Mouse (Mus musculus) forebrain, embryonic 16.5 days (tissue): Measurements from ENCODE around the gene Cemip. TPM values are rescaled to one million over a fixed set of nuclear protein-coding genes. Genes with fewer than 3 reads are reported as not detected.

Experiments used
- ATAC-seq: fragments of 200-750 bp; cut with Nextera tagmentation; 2 replicates; pipeline ENCODE4 v1.8.0; 2017; ENCODE audit warnings: mild to moderate bottlenecking, moderate library complexity
- H3K27ac ChIP-seq: fragments of 300-500 bp; sonication (generic); 2 replicates; pipeline ENCODE4 v1.5.1; 2014; ENCODE audit warnings: low read length, control low read depth
- H3K27me3 ChIP-seq: fragments of 300-500 bp; sonication (generic); replicated peaks from 2 replicates; pipeline ENCODE4 v1.6.1; 2014; ENCODE audit warnings: low read length; ENCODE audit not compliant: control insufficient read depth, insufficient read depth
- H3K36me3 ChIP-seq: fragments of 300-500 bp; sonication (generic); 2 replicates; pipeline ENCODE4 v1.6.1; 2014; ENCODE audit not compliant: control insufficient read depth, insufficient read depth
- H3K4me1 ChIP-seq: fragments of 300-500 bp; sonication (generic); replicated peaks from 2 replicates; pipeline ENCODE4 v1.6.1; 2014; ENCODE audit warnings: low read length; ENCODE audit not compliant: control insufficient read depth, insufficient read depth
- H3K4me2 ChIP-seq: fragments of 300-500 bp; sonication (generic); 2 replicates; pipeline ENCODE4 v1.6.1; 2014; ENCODE audit warnings: mild to moderate bottlenecking, low read length, control low read depth
- H3K4me3 ChIP-seq: fragments of 300-500 bp; sonication (generic); replicated peaks from 2 replicates; pipeline ENCODE4 v1.5.1; 2014; ENCODE audit warnings: mild to moderate bottlenecking, low read length, control low read depth
- H3K9ac ChIP-seq: fragments of 300-500 bp; sonication (generic); replicated peaks from 2 replicates; pipeline ENCODE4 v1.6.1; 2014; ENCODE audit warnings: low read depth, low read length, control low read depth
- H3K9me3 ChIP-seq: fragments of 300-500 bp; sonication (generic); 2 replicates; pipeline ENCODE4 v1.6.1; 2016; ENCODE audit warnings: low read length; ENCODE audit not compliant: control insufficient read depth
- WGBS: fragments of 180-500 bp; shearing (Covaris S2); extraction: QIAGEN DNeasy Blood & Tissue Kit; methylation state at CpG from one replicate; pipeline ENCODE4 v1.1.7; 2014; 5-methylcytosine and 5-hydroxymethylcytosine counted together
- polyA plus RNA-seq: library from polyadenylated mRNA; unstranded; fragments of >200 nt; fragmentation: Nextera tagmentation; extraction: Ambion mirVana; gene quantifications from 2 replicates; pipeline ENCODE4 v1.2.1, GENCODE M21; 2015

Cemip gene
- polyA plus RNA-seq, 1 experiment from 2014 or later: 0.60 TPM

DNA sequence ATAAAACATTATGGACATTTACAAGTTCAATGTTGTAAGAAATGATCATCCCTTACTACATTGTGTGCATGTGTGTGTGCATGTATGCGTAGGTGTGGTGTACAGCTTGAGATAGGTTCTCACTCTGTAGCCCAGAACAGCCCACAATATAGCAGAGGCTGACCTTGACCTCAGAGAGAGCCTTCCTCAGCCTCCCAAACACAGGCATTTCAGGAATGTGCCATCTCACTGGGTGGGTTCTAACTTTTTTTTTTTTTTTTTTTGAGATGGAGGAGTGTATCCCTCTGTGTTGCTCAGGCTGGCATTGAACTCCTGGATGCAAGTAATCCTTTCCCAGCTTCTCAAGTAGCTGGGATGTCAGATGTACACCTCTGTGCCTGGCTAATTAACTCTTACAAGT lies 92.0 kb downstream of the Cemip start:
- no peak overlapping the region for H3K4me2 ChIP-seq
- WGBS: 97% methylated on average over 1 of the region's 1 CpGs
- no peak overlapping the region for H3K27ac ChIP-seq
- H3K4me3 ChIP-seq: no peak overlapping the region
- no peaks in the 10 kb centered on the region for H3K27me3 ChIP-seq
- no peak overlapping the region for H3K9ac ChIP-seq
- ATAC-seq: no peak
- H3K36me3 ChIP-seq: no peaks in the 10 kb centered on the region
- H3K9me3 ChIP-seq: no peaks in the 10 kb centered on the region
- H3K4me1 ChIP-seq: no peaks in the 10 kb centered on the region

DNA sequence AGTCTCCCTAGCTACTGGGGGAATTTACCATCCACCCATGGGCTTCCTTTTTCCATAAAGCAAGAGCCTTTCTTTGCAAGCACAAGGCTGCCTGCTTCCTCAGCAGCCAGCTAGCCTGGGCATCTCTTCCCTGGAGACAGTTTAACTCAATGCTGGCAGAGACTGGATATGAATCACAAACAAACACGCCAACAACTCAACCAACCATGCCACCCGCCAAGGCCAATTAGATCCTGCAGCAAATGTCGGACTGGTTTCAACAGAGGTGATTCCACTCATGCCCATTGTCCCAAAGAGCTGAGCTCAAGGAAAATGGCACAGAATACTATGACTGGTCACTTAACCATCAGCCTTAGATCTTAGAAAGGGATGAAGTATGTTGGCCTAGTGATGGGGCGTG lies 97.0 kb downstream of the Cemip start:
- 90% methylated on average over 4 of the region's 4 CpGs for WGBS

DNA sequence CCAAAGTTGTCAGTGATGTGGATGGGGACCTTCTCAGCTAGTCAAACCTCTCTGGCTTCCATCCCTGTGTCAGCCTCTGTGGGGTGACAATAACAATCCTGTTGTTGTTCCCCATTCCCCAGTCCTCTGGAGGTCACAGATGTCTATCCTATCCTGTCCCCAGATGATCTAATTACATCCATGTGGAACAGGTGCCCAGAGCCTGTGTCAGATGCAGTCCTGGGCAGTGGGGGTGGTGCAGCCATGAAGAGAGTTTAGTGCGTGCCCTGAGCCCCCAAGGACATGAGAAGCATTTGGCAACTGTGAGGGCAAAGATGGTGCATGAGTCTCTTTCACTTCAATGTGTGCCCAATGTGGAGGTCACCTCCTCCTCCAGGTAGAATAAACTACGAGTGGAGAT lies 100.6 kb downstream of the Cemip start:
- WGBS: 82% methylated on average over 2 of the region's 2 CpGs
- ATAC-seq: no peak
- H3K4me1 ChIP-seq: no peaks in the 10 kb centered on the region
- H3K4me3 ChIP-seq: no peak overlapping the region
- no peaks in the 10 kb centered on the region for H3K27me3 ChIP-seq
- H3K9ac ChIP-seq: no peak overlapping the region
- no peaks in the 10 kb centered on the region for H3K9me3 ChIP-seq
- H3K27ac ChIP-seq: no peak overlapping the region
- H3K36me3 ChIP-seq: no peaks in the 10 kb centered on the region
- H3K4me2 ChIP-seq: no peak overlapping the region

More for the DNA sequence above, 97.0 kb downstream of the Cemip start:
- no peak overlapping the region for H3K27ac ChIP-seq
- no peaks in the 10 kb centered on the region for H3K4me1 ChIP-seq
- H3K9ac ChIP-seq: no peak overlapping the region
- no peak overlapping the region for H3K4me3 ChIP-seq
- H3K27me3 ChIP-seq: no peaks in the 10 kb centered on the region
- no peak overlapping the region for H3K4me2 ChIP-seq
- no peaks in the 10 kb centered on the region for H3K9me3 ChIP-seq
- no peaks in the 10 kb centered on the region for H3K36me3 ChIP-seq
- ATAC-seq: no peak

DNA sequence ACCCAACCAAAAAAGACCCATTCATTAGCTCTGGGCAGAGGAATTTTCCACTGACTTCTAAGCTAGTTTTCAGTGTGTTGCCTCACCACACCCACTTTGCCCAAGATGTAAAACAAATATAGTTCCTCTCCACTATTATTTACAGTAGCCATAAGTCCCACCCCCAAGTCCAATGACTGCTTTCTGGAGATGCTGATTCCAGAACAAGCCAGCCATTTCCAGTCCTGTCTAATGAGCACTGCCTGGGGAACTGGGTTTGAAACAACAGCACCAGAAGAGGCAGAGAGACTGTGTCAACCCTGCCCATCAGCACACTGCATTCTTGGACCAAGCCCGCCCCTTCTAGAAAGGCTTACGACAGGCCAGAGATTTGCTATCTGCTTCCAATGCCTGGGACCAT lies 103.7 kb downstream of the Cemip start:
- H3K4me3 ChIP-seq: no peak overlapping the region
- no peak for ATAC-seq
- H3K9me3 ChIP-seq: no peaks in the 10 kb centered on the region
- H3K27me3 ChIP-seq: no peaks in the 10 kb centered on the region
- H3K36me3 ChIP-seq: no peaks in the 10 kb centered on the region
- H3K4me1 ChIP-seq: no peaks in the 10 kb centered on the region
- H3K4me2 ChIP-seq: no peak overlapping the region
- no peak overlapping the region for H3K27ac ChIP-seq
- 83% methylated on average over 2 of the region's 2 CpGs for WGBS
- H3K9ac ChIP-seq: no peak overlapping the region

DNA sequence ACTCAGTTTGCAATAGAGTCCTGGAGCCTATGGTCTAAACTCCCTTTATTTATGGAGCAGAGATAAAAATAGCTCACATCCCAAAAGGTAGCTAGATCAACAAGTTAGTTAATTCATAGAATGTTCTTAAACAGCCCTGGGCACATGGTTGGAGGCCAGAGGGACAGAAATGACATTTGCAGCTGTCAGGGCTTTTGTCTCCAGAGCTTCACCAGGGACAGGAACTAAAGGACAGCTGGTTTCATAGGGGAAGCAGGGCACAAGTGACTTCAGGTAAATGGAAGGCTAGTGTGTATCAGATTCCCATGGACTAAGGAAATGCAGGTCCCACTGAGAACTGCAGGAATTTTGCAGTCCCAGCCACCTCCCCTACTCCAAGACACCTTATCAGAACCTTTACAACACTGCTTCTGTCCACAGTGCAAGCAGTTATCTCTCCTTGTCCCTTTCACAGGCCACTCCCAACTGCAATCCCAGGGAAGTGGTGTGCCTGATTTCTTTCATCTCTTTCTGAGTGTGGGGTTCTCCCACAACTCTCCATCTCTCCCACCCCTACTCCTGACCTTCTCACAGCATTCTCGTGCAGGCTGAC lies 107.3 kb downstream of the Cemip start:
- no peaks in the 10 kb centered on the region for H3K36me3 ChIP-seq
- no peak overlapping the region for H3K4me3 ChIP-seq
- H3K4me1 ChIP-seq: no peaks in the 10 kb centered on the region
- no peaks in the 10 kb centered on the region for H3K9me3 ChIP-seq
- no peaks in the 10 kb centered on the region for H3K27me3 ChIP-seq
- no peak overlapping the region for H3K27ac ChIP-seq
- no peak overlapping the region for H3K9ac ChIP-seq
- 68% methylated on average over 1 of the region's 1 CpGs for WGBS
- no peak overlapping the region for H3K4me2 ChIP-seq
- ATAC-seq: no peak

DNA sequence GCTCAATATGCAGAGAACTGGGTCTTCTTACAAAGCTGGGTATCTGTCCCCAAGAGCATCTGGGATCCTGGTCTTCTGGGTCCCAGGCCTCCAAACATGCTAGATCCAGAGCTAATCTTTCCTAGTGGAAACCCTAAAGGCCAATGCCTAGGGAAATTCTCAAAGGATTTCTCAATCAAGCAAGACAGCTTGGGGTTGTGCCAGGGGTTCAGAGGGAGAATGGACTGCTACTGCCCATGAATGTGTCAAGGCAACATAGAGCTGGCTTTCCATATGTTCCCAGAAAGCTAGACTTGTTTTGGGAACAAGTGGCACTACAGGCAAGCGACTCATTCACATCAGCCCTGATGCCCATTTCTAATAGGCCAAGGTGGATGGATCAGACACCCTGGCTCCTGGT lies 107.9 kb downstream of the Cemip start:
- no peaks in the 10 kb centered on the region for H3K36me3 ChIP-seq
- ATAC-seq: no peak
- no peak overlapping the region for H3K4me2 ChIP-seq
- no peak overlapping the region for H3K27ac ChIP-seq
- WGBS: 83% methylated on average over 1 of the region's 1 CpGs
- H3K9ac ChIP-seq: no peak overlapping the region
- H3K4me3 ChIP-seq: no peak overlapping the region
- no peaks in the 10 kb centered on the region for H3K4me1 ChIP-seq
- no peaks in the 10 kb centered on the region for H3K9me3 ChIP-seq
- H3K27me3 ChIP-seq: no peaks in the 10 kb centered on the region

DNA sequence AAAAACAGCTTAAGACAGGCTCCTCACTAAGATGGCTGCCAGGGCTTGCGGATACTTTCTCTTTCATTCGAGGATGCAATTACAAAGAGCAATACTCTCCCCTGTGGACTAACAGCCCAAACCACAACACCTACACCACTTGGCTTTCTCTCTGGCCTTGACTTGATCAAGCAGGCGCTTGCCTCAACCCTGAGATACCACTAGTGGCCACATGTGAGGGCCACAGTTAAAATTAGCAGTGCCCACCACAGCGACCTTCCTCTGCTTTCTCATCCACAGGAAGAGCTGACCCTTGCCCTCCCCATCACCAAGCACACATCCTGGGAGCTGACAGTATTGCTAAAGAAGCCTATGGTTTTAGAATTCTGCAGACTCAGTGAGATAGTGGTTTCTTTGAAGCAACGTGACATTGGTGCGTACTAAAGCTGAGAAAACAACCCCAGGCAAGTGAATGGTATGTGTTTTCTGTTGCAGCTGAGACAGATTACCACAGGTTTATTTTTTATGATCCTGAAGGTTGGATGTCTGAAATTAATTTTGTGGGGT lies 109.8 kb downstream of the Cemip start:
- H3K27ac ChIP-seq: no peak overlapping the region
- no peak overlapping the region for H3K9ac ChIP-seq
- H3K9me3 ChIP-seq: no peaks in the 10 kb centered on the region
- H3K4me2 ChIP-seq: no peak overlapping the region
- no peaks in the 10 kb centered on the region for H3K36me3 ChIP-seq
- no peak for ATAC-seq
- H3K4me1 ChIP-seq: no peaks in the 10 kb centered on the region
- no peak overlapping the region for H3K4me3 ChIP-seq
- WGBS: 81% methylated on average over 6 of the region's 6 CpGs
- no peaks in the 10 kb centered on the region for H3K27me3 ChIP-seq

DNA sequence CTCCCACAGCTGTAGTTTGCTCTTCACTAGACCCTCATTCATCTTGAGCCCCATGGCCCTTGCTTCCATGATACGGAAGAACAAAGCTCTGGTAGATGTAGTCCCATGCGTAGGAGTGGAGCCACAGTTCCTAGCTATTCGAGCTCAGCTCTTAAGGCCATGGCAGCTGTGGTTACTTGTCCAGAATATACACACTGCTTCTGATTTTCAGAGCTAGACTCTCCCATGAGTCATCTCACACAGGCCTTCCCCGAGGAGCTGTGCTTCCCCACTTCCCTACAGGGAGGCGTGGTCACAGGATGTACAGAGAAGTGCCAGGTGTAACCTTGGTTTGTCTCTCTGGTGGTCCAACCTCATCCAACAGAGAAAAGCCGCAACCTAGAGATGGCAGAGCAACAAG lies 111.0 kb downstream of the Cemip start:
- H3K4me2 ChIP-seq: no peak overlapping the region
- H3K27ac ChIP-seq: no peak overlapping the region
- ATAC-seq: no peak
- H3K9ac ChIP-seq: no peak overlapping the region
- H3K9me3 ChIP-seq: no peaks in the 10 kb centered on the region
- 95% methylated on average over 6 of the region's 6 CpGs for WGBS
- no peaks in the 10 kb centered on the region for H3K4me1 ChIP-seq
- H3K4me3 ChIP-seq: no peak overlapping the region
- no peaks in the 10 kb centered on the region for H3K27me3 ChIP-seq
- H3K36me3 ChIP-seq: no peaks in the 10 kb centered on the region

DNA sequence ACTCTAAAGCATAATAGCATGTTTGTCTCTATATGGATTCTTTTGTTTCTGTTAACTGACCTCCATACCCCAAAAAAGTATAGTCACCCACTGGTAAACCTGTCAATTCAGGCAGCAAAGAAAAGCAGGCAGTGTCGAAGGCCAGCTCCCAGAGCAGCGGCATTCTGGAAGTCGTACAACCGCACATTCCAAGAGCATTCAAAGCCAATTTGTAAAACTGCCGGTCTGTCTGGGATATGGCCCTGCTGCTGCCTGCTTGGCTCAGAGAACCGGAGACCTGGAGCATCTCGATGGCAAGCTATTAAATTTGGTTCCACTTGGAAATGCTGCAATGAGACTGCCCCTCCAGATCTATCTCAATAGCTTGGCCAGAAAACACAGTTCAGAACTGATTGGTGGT lies 113.8 kb downstream of the Cemip start:
- Histone ChIP-seq H3K4me2 (no peak overlapping the region), H3K27me3 (no peaks in the 10 kb centered on the region), H3K4me3 (no peak overlapping the region), H3K27ac (no peak overlapping the region), H3K4me1 (no peaks in the 10 kb centered on the region), H3K9me3 (no peaks in the 10 kb centered on the region), H3K9ac (no peak overlapping the region), H3K36me3 (no peaks in the 10 kb centered on the region)
- ATAC-seq: no peak
- 78% methylated on average over 7 of the region's 7 CpGs for WGBS
